Mouse (Mus musculus) ZHBTc4 (cell line): ENCODE measurements around the gene Pabpn1l.

ENCODE experiments used
- DNase-seq: peaks from one replicate; pipeline ENCODE4 v3.0.0-alpha.2; 2011; ENCODE audit warnings: low read depth, low spot score

The Pabpn1l gene

GRCm38 (mm10) chr8:122576648-122577022 lies 45.9 kb downstream of the Pabpn1l start, which contains the start of gene Aprt:
Gene Aprt (minus strand): TSS chr8:122576909.
- peak; percentile 98 for DNase-seq

- DNase-seq: peak; percentile 16
These were observed 46.5 kb downstream of the Pabpn1l start for GRCm38 (mm10) chr8:122575735-122576647.

GRCm38 (mm10) chr8:122575286-122575685 lies 47.3 kb downstream of the Pabpn1l start:
- no peak for DNase-seq

GRCm38 (mm10) chr8:122574667-122575251 lies 47.8 kb downstream of the Pabpn1l start:
- peak; percentile 74 for DNase-seq

- no peak for DNase-seq
These were observed 48.3 kb downstream of the Pabpn1l start for GRCm38 (mm10) chr8:122574264-122574663.

- DNase-seq: peak; percentile 15
These were observed 49.0 kb downstream of the Pabpn1l start for GRCm38 (mm10) chr8:122573577-122573976.

- DNase-seq: peak; percentile 28
These were observed 49.4 kb downstream of the Pabpn1l start for GRCm38 (mm10) chr8:122573176-122573575.

GRCm38 (mm10) chr8:122572751-122573150 lies 49.8 kb downstream of the Pabpn1l start:
- DNase-seq: no peak

GRCm38 (mm10) chr8:122571750-122572267 lies 50.7 kb downstream of the Pabpn1l start:
- peak; percentile 26 for DNase-seq

GRCm38 (mm10) chr8:122571153-122571552 lies 51.4 kb downstream of the Pabpn1l start:
- DNase-seq: no peak

- DNase-seq: peak; percentile 17
These were observed 52.5 kb downstream of the Pabpn1l start for GRCm38 (mm10) chr8:122569996-122570395.
